23 mouse cellular contexts compared by ENCODE assay signal in the genomic region with DNA sequence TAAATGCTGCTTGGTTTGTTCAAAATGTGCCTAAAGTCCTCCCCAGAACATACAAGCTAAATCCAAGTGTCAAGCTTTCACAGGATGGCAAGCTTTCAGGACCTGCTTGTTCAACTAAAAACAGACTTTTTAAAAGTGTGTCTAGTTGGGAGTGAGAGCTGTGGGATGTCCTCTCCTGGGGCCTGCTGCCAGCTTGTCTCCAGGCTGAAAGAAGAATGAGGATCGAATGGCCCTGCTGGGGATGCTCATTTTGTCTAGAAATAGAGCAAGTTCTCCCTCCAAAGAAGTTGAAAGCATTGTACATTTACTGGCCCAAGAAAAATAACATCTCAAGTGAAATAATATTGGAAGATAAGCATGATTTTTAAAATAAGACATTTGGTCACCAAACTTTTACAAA. TPM values are rescaled to one million over a fixed set of nuclear protein-coding genes. Genes with fewer than 3 reads are reported as not detected.
"Had no signal": no experiment of that assay in that cellular context is flagged by ENCODE, and none has a peak within 500 bp of the region (broad histone marks: within the 10 kb centered on the region; RNA-seq: fewer than 3 reads in every experiment).

No protein-coding gene starts in this region.

- DNase-seq: liver, embryonic 13.5 days; liver, postnatal 0 days; right cerebral cortex, postnatal 14 days; thymus, adult 2 months; thymus, postnatal 36 days had no signal

- H3K9me3 ChIP-seq: liver, embryonic 13.5 days; liver, embryonic 15.5 days; midbrain, embryonic 13.5 days; midbrain, embryonic 15.5 days; neural tube, embryonic 12.5 days; stomach, embryonic 15.5 days had no signal

- H3K4me2 ChIP-seq: liver, embryonic 11.5 days; liver, embryonic 13.5 days; liver, embryonic 15.5 days; midbrain, embryonic 11.5 days; midbrain, embryonic 13.5 days; midbrain, embryonic 15.5 days; neural tube, embryonic 12.5 days; stomach, embryonic 15.5 days had no signal

- H3K4me1 ChIP-seq: liver, embryonic 13.5 days; liver, embryonic 15.5 days; megakaryocyte, embryonic 14.5 days; midbrain, embryonic 13.5 days; midbrain, embryonic 15.5 days; neural tube, embryonic 12.5 days; stomach, embryonic 15.5 days had no signal

- ATAC-seq: liver, postnatal 0 days; lung, postnatal 0 days; midbrain, embryonic 13.5 days; midbrain, embryonic 15.5 days had no signal

- H3K4me3 ChIP-seq: liver, embryonic 13.5 days; liver, embryonic 15.5 days; megakaryocyte, embryonic 14.5 days; midbrain, embryonic 13.5 days; midbrain, embryonic 15.5 days; neural tube, embryonic 12.5 days; stomach, embryonic 15.5 days had no signal

- H3K36me3 ChIP-seq: liver, embryonic 13.5 days; liver, embryonic 15.5 days; midbrain, embryonic 13.5 days; midbrain, embryonic 15.5 days; neural tube, embryonic 12.5 days; stomach, embryonic 15.5 days had no signal

- H3K9ac ChIP-seq: liver, embryonic 13.5 days; liver, embryonic 15.5 days; liver, postnatal 0 days; midbrain, embryonic 13.5 days; midbrain, embryonic 15.5 days; neural tube, embryonic 12.5 days; stomach, embryonic 15.5 days had no signal

- H3K27ac ChIP-seq: liver, embryonic 13.5 days; liver, embryonic 15.5 days; macrophage; midbrain, embryonic 13.5 days; midbrain, embryonic 15.5 days; neural tube, embryonic 12.5 days; stomach, embryonic 15.5 days; stomach, postnatal 0 days had no signal

- H3K27me3 ChIP-seq: liver, embryonic 13.5 days; liver, embryonic 15.5 days; megakaryocyte, embryonic 14.5 days; midbrain, embryonic 13.5 days; midbrain, embryonic 15.5 days; neural tube, embryonic 12.5 days; stomach, embryonic 15.5 days had no signal

RNA-seq across cellular contexts. Expression of a gene that starts 45.0 kb away (rescaled TPM):
- total RNA-seq: megakaryocyte progenitor cell, adult 5-6 weeks; midbrain, postnatal 0 days; monocyte, adult 5-6 weeks; neutrophil, adult 5-6 weeks had no signal
- polyA plus RNA-seq: liver, embryonic 11.5 days; liver, embryonic 13.5 days; liver, embryonic 15.5 days; liver, postnatal 0 days; lung, postnatal 0 days; midbrain, embryonic 11.5 days; midbrain, embryonic 13.5 days; midbrain, embryonic 15.5 days; midbrain, postnatal 0 days; neural tube, embryonic 12.5 days; neural tube, embryonic 14.5 days; spleen, adult 2 months; stomach, embryonic 15.5 days; stomach, postnatal 0 days; testis, adult 2 months; thymus, adult 2 months had no signal
